Mouse (Mus musculus): Measurements from ENCODE around the gene Vac14. TPM values are rescaled to one million over a fixed set of nuclear protein-coding genes. Genes with fewer than 3 reads are reported as not detected.

Gene Vac14
- polyA plus RNA-seq, 2 experiments, result 19.1 to 24.8 TPM

- Histone ChIP-seq H3K9ac (ENCODE audit: low read depth, low read length, severe bottlenecking) (no peak overlapping the region), H3K4me3 (replicated peaks; ENCODE audit: low read length) (no peak overlapping the region), H3K4me2 (replicated peaks; ENCODE audit: low read depth, low read length, severe bottlenecking) (no peak overlapping the region), H3K9me3 (ENCODE audit: control insufficient read depth, low read length) (no peaks in the 10 kb centered on the region), H3K27ac (replicated peaks; ENCODE audit: low read depth, low read length) (no peak overlapping the region), H3K4me1 (ENCODE audit: control insufficient read depth, insufficient read depth, low read length) (peaks cover 13% of the 10 kb centered on the region), H3K36me3 (ENCODE audit: control insufficient read depth, insufficient read depth, low read length) (no peaks in the 10 kb centered on the region), H3K27me3 (ENCODE audit: control insufficient read depth, insufficient read depth, low read length) (no peaks in the 10 kb centered on the region)
- WGBS, result 68% methylated on average over 3 of the region's 3 CpGs
- TF ChIP-seq POLR2A (IDR thresholded peaks at IDR 0.05; ENCODE audit: borderline replicate concordance, extremely low read depth, insufficient read depth, insufficient read length), result no peak
- ATAC-seq (ENCODE audit: low FRiP score, low read depth), result no peak
- no peak for DNase-seq (ENCODE audit: low spot score)
Observed at GRCm38 (mm10) chr8:110615730-110616129, 2.7 kb upstream of the Vac14 start.

- ATAC-seq (ENCODE audit: low FRiP score, low read depth) (no peak), DNase-seq (ENCODE audit: low spot score) (no peak)
- peak overlapping the region; percentile 86 for H3K4me2 ChIP-seq (replicated peaks; ENCODE audit: low read depth, low read length, severe bottlenecking)
- no peak overlapping the region for H3K9ac ChIP-seq (ENCODE audit: low read depth, low read length, severe bottlenecking)
- H3K27me3 ChIP-seq (ENCODE audit: control insufficient read depth, insufficient read depth, low read length), result no peaks in the 10 kb centered on the region
- H3K36me3 ChIP-seq (ENCODE audit: control insufficient read depth, insufficient read depth, low read length), result no peaks in the 10 kb centered on the region
- peaks cover 13% of the 10 kb centered on the region for H3K4me1 ChIP-seq (ENCODE audit: control insufficient read depth, insufficient read depth, low read length)
- H3K4me3 ChIP-seq (replicated peaks; ENCODE audit: low read length), result peak overlapping the region; percentile 94
- H3K27ac ChIP-seq (replicated peaks; ENCODE audit: low read depth, low read length), result no peak overlapping the region
- TF ChIP-seq POLR2A (IDR thresholded peaks at IDR 0.05; ENCODE audit: borderline replicate concordance, extremely low read depth, insufficient read depth, insufficient read length), result no peak
- H3K9me3 ChIP-seq (ENCODE audit: control insufficient read depth, low read length), result no peaks in the 10 kb centered on the region
- 29% methylated on average over 14 of the region's 14 CpGs for WGBS
Observed at GRCm38 (mm10) chr8:110617801-110618358, 505 bp upstream of the Vac14 start.

- H3K36me3 ChIP-seq (ENCODE audit: control insufficient read depth, insufficient read depth, low read length), result no peaks in the 10 kb centered on the region
- DNase-seq (ENCODE audit: low spot score) (no peak), ATAC-seq (ENCODE audit: low FRiP score, low read depth) (no peak)
- peak overlapping the region; percentile 75 for H3K9ac ChIP-seq (ENCODE audit: low read depth, low read length, severe bottlenecking)
- no peaks in the 10 kb centered on the region for H3K27me3 ChIP-seq (ENCODE audit: control insufficient read depth, insufficient read depth, low read length)
- peaks cover 13% of the 10 kb centered on the region for H3K4me1 ChIP-seq (ENCODE audit: control insufficient read depth, insufficient read depth, low read length)
- H3K4me3 ChIP-seq (replicated peaks; ENCODE audit: low read length), result peak overlapping the region; percentile 94
- WGBS, result 23% methylated on average over 8 of the region's 8 CpGs
- TF ChIP-seq POLR2A (IDR thresholded peaks at IDR 0.05; ENCODE audit: borderline replicate concordance, extremely low read depth, insufficient read depth, insufficient read length), result no peak
- peak overlapping the region; percentile 86 for H3K4me2 ChIP-seq (replicated peaks; ENCODE audit: low read depth, low read length, severe bottlenecking)
- no peaks in the 10 kb centered on the region for H3K9me3 ChIP-seq (ENCODE audit: control insufficient read depth, low read length)
- H3K27ac ChIP-seq (replicated peaks; ENCODE audit: low read depth, low read length), result no peak overlapping the region
Observed at GRCm38 (mm10) chr8:110619208-110619574, 806 bp downstream of the Vac14 start.

- no peaks in the 10 kb centered on the region for H3K27me3 ChIP-seq (ENCODE audit: control insufficient read depth, insufficient read depth, low read length)
- H3K9me3 ChIP-seq (ENCODE audit: control insufficient read depth, low read length), result no peaks in the 10 kb centered on the region
- ATAC-seq (ENCODE audit: low FRiP score, low read depth) (no peak), DNase-seq (ENCODE audit: low spot score) (no peak)
- WGBS, result 90% methylated on average over 5 of the region's 5 CpGs
- no peak for TF ChIP-seq POLR2A (IDR thresholded peaks at IDR 0.05; ENCODE audit: borderline replicate concordance, extremely low read depth, insufficient read depth, insufficient read length)
- H3K4me2 ChIP-seq (replicated peaks; ENCODE audit: low read depth, low read length, severe bottlenecking), result peak overlapping the region; percentile 86
- H3K27ac ChIP-seq (replicated peaks; ENCODE audit: low read depth, low read length), result no peak overlapping the region
- no peaks in the 10 kb centered on the region for H3K36me3 ChIP-seq (ENCODE audit: control insufficient read depth, insufficient read depth, low read length)
- peaks cover 13% of the 10 kb centered on the region for H3K4me1 ChIP-seq (ENCODE audit: control insufficient read depth, insufficient read depth, low read length)
- no peak overlapping the region for H3K9ac ChIP-seq (ENCODE audit: low read depth, low read length, severe bottlenecking)
- H3K4me3 ChIP-seq (replicated peaks; ENCODE audit: low read length), result no peak overlapping the region
Observed at GRCm38 (mm10) chr8:110619919-110620318, 1.5 kb downstream of the Vac14 start.

- H3K9ac ChIP-seq (ENCODE audit: low read depth, low read length, severe bottlenecking), result no peak overlapping the region
- peaks cover 4% of the 10 kb centered on the region; the same call in 1 of the 2 replicates for H3K4me1 ChIP-seq (ENCODE audit: control insufficient read depth, insufficient read depth, low read length)
- no peak for TF ChIP-seq POLR2A (IDR thresholded peaks at IDR 0.05; ENCODE audit: borderline replicate concordance, extremely low read depth, insufficient read depth, insufficient read length)
- no peaks in the 10 kb centered on the region for H3K9me3 ChIP-seq (ENCODE audit: control insufficient read depth, low read length)
- H3K4me3 ChIP-seq (replicated peaks; ENCODE audit: low read length), result no peak overlapping the region
- no peaks in the 10 kb centered on the region for H3K36me3 ChIP-seq (ENCODE audit: control insufficient read depth, insufficient read depth, low read length)
- H3K4me2 ChIP-seq (replicated peaks; ENCODE audit: low read depth, low read length, severe bottlenecking), result no peak overlapping the region
- H3K27ac ChIP-seq (replicated peaks; ENCODE audit: low read depth, low read length), result no peak overlapping the region
- DNase-seq (ENCODE audit: low spot score) (no peak), ATAC-seq (ENCODE audit: low FRiP score, low read depth) (no peak)
- 89% methylated on average over 4 of the region's 4 CpGs for WGBS
- H3K27me3 ChIP-seq (ENCODE audit: control insufficient read depth, insufficient read depth, low read length), result no peaks in the 10 kb centered on the region
Observed at GRCm38 (mm10) chr8:110626431-110626830, 8.0 kb downstream of the Vac14 start.
